In the genomic region with DNA sequence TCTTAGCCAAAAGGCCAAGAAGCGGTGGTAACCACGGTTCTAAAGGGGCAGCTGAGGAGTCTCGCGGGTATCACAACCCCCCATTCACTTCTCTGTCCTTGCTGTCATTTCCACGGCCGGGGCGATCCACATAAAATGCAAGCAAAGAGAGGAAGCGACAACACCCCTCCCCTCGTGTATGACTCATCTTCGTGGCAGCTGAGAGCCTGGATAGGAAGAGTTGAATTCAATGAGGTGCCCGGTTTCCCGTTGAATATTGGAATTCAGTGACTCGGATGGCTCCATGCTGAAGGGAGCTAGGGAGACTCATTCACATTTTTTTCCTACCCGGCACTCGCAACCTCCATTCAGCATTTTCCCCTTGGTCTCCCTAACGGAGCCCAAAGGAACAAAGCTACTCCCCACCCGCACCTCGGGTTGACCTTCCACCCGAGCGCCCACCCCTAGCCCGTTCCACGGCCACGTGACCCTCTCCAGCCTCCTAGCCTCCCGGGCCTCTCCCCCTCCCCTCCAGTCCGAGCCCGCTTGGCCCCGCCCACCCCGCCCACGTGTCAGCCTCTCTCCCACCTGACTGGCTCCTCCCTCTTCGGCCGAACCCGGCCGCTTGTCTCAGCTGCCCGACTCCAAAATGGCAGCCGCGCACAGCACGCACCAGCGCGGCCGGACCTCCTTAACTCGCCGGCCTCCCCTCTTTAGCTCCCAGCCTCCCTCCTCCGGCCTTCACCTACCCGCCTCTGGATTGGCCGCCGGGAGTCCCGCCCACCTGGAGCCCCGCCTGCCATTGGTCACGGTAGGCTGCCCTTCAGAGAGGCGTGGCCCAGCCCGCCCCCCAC, we compare ENCODE assay signal across 8 mouse cellular contexts. TPM values are rescaled to one million over a fixed set of nuclear protein-coding genes. Genes with fewer than 3 reads are reported as not detected.
DNase-seq lines count a peak whose midpoint lies in the region; ATAC-seq lines count a peak whose summit lies in the region.

No protein-coding gene starts in this region.

- H3K36me3 ChIP-seq in hindbrain, embryonic 11.5 days (ENCODE audit: control insufficient read depth, insufficient read depth, low read length): no peaks in the 10 kb centered on the region

- peak overlapping the region; percentile 89 for H3K4me2 ChIP-seq in hindbrain, embryonic 11.5 days (replicated peaks; ENCODE audit: low read depth, low read length)

- H3K9me3 ChIP-seq in hindbrain, embryonic 11.5 days (ENCODE audit: control insufficient read depth, low read length): no peaks in the 10 kb centered on the region

- DNase-seq in Muller cell, postnatal 12 days (ENCODE audit: inconsistent ontology term): peak; percentile 99
- DNase-seq in cerebellum, adult 9-11 months: peak; percentile 99
- peak; percentile 96 to 98 for DNase-seq in frontal cortex, adult 2 months (ENCODE audit: extremely low spot score in 1 of 2, low spot score in 1 of 2)
- peak; percentile 96 for DNase-seq in hindbrain, embryonic 11.5 days (ENCODE audit: low spot score)
- DNase-seq in layer of hippocampus, postnatal 10 days (ENCODE audit: low spot score in 2 of 2): peak; percentile 97 to 99
- peak; percentile 99 for DNase-seq in lung, postnatal 10 days
- DNase-seq in ovary, postnatal 36 days (ENCODE audit: low spot score): peak; percentile 97
- DNase-seq in thymus, postnatal 25 days: peak; percentile 94

- peak; percentile 99 for ATAC-seq in hindbrain, embryonic 11.5 days (ENCODE audit: low FRiP score)

- H3K4me1 ChIP-seq in hindbrain, embryonic 11.5 days (replicated peaks; ENCODE audit: control insufficient read depth, insufficient read depth, low read length): 0 out of 2 replicates have a peak, but pooled peaks cover 2% of the 10 kb centered on the region

- peak overlapping the region; percentile 92 for H3K27ac ChIP-seq in hindbrain, embryonic 11.5 days (ENCODE audit: low read depth, low read length)

- peak overlapping the region; percentile 91 for H3K4me3 ChIP-seq in hindbrain, embryonic 11.5 days (ENCODE audit: low read depth, low read length)

- H3K27me3 ChIP-seq in hindbrain, embryonic 11.5 days (ENCODE audit: control insufficient read depth, insufficient read depth, low read length): no peaks in the 10 kb centered on the region

- H3K9ac ChIP-seq in hindbrain, embryonic 11.5 days (ENCODE audit: low read depth, low read length): peak overlapping the region; percentile 74

- under 1% methylated on average over 38 of the region's 51 CpGs for WGBS in hindbrain, embryonic 11.5 days

RNA-seq across cellular contexts. Expression of gene Socs5, which starts 0.6 kb away (rescaled TPM):
- polyA plus RNA-seq in frontal cortex, adult 2 months (2012; rRNA removed): 51.5 and 55.8 TPM in 2 replicates
- polyA plus RNA-seq in hindbrain, embryonic 11.5 days (2014; fragmentation: Nextera tagmentation; extraction: Ambion mirVana): 15.0 and 16.2 TPM in 2 replicates
- total RNA-seq in layer of hippocampus, postnatal 10 days (2021): 10 to 100 TPM; 55.9 to 64.7 TPM

Comparison
In these comparisons a context has a peak if more than half of its experiments do, and no peak if none do; other contexts are left out.
1. Peak in every context shown above with its lines: DNase-seq, ATAC-seq, H3K4me3 ChIP-seq and H3K27ac ChIP-seq.